Mouse (Mus musculus): ENCODE measurements around the gene Irf6. TPM values are rescaled to one million over a fixed set of nuclear protein-coding genes. Genes with fewer than 3 reads are reported as not detected.

Gene Irf6
- not detected in 2 replicates for polyA plus RNA-seq (2012)

DNA sequence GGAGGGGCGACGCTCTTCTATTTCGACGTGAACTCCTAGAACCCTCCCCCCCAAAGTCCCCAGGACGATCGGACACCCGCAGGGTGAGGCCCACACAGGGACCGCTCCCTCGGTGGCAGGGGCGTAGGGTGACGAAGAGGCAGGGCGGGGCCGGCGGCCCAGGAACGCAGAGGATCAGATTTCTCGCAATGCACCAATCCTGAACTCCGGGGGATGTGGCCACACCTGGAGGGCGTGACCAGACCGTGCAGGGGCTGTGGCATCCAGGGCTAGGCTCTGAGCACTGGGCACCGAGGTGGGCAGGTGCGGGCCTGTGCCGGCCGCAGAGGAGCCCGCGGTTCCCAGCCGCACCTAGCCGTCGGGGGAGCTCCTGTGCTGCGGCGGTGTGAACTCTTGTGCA lies at the start of gene Irf6:
Irf6 (plus strand) TSS at position 240 of the 400 bp plus-strand sequence.
- H3K36me3 ChIP-seq (ENCODE audit: control insufficient read depth): no peaks in the 10 kb centered on the region
- H3K9me3 ChIP-seq (ENCODE audit: control insufficient read depth, low read length): no peaks in the 10 kb centered on the region
- peaks cover 47% of the 10 kb centered on the region for H3K27me3 ChIP-seq (ENCODE audit: control insufficient read depth)
- TF ChIP-seq GATA1 (IDR thresholded peaks at IDR 0.05; ENCODE audit: low read length): no peak
- TF ChIP-seq TAL1 (IDR thresholded peaks at IDR 0.05; ENCODE audit: low read length): no peak
- peak within 1 kb of the TSS; percentile 45 for H3K4me3 ChIP-seq (replicated peaks)
- H3K4me1 ChIP-seq (ENCODE audit: control insufficient read depth): peaks cover 15% of the 10 kb centered on the region

DNA sequence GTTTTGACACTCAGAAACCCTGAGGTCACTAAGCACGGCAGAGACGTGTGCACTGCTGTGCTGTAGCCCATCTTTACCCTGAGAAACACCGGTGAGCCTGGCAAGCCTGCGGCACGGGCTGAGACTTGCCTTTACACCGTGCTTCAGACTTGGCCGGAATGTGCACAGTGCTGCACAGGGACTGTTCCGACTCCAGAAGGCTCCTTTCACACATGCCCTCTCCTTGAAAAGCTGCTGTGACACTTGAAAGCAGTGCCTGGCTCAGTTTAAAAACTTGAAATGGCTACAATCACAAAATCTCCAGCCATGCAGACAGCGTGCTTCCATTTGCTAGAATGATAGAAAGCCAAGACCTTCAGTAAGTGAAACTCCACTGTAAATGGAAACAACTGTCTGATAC lies 40.8 kb upstream of the Irf6 start:
- peaks cover 99% of the 10 kb centered on the region for H3K36me3 ChIP-seq (ENCODE audit: control insufficient read depth)
- H3K27me3 ChIP-seq (ENCODE audit: control insufficient read depth): no peaks in the 10 kb centered on the region
- H3K4me1 ChIP-seq (ENCODE audit: control insufficient read depth): no peaks in the 10 kb centered on the region
- TF ChIP-seq GATA1 (IDR thresholded peaks at IDR 0.05; ENCODE audit: low read length) (no peak), TAL1 (IDR thresholded peaks at IDR 0.05; ENCODE audit: low read length) (no peak)
- H3K4me3 ChIP-seq (replicated peaks): no peak overlapping the region
- no peaks in the 10 kb centered on the region for H3K9me3 ChIP-seq (ENCODE audit: control insufficient read depth, low read length)

DNA sequence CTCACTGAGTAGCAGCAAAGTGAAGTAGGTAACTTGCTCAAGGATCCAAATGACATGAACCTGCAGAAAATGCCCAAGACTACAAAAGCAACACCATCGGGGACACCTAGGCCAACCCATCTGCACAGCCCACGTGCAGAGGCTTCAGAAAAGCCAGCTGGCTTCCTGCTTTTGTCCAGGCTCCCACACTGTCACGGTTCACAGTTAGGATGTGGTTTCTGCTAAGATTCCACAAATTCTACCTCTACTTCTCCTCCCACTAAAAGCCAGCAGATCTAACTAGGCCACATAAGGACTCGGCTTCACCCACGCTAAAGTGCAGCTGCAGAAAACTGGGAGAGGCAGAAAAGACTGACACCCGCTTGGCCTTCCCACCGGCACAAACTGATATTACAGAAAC lies 30.1 kb upstream of the Irf6 start:
- no peak for TF ChIP-seq TAL1 (IDR thresholded peaks at IDR 0.05; ENCODE audit: low read length)
- peaks cover 2% of the 10 kb centered on the region; the same call in 1 of the 2 replicates for H3K4me1 ChIP-seq (ENCODE audit: control insufficient read depth)
- H3K36me3 ChIP-seq (ENCODE audit: control insufficient read depth): peaks cover 87% of the 10 kb centered on the region
- no peaks in the 10 kb centered on the region for H3K27me3 ChIP-seq (ENCODE audit: control insufficient read depth)
- no peaks in the 10 kb centered on the region for H3K9me3 ChIP-seq (ENCODE audit: control insufficient read depth, low read length)
- H3K4me3 ChIP-seq (replicated peaks): no peak overlapping the region

DNA sequence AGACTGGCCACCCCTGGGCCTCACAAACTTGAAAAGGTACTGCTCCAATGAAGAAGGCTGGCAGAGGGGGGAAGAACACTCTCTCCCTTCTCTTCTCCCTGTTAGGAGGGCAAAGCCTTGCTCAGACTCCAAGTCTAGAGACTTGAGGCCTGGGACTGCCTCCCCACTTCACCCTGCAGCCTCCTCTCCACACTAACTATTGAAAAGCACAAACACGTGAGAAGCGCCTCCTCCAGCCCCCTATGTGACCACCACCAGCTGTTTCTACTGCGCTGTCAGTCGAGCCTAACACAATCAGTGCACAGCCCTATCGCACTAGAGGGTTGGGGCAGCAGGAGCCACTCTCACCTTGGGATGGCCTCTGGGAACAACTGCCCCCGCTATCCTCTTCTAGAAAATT lies 29.6 kb upstream of the Irf6 start:
- Histone ChIP-seq H3K4me1 (ENCODE audit: control insufficient read depth) (peaks cover 7% of the 10 kb centered on the region), H3K36me3 (ENCODE audit: control insufficient read depth) (peaks cover 87% of the 10 kb centered on the region), H3K9me3 (ENCODE audit: control insufficient read depth, low read length) (no peaks in the 10 kb centered on the region)

DNA sequence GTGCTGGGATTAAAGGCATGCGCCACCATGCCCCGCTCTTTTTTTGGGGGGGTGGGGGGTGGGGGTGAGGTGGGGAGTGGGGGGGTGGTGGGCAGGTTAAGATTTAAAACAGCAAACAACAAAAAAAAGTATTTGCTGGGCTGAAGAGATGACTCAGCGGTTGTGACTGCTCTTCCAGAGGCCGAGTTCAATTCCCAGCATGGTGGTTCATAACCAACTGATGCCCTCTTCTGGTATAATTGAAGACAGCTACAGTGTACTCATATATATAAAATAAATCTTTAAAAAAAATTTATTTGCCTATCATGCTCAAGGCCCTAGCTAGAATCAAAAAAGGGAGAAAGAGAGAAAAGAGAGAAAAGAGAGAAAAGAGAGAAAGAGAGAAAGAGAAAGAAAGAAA lies 27.1 kb upstream of the Irf6 start:
- no peak for TF ChIP-seq TAL1 (IDR thresholded peaks at IDR 0.05; ENCODE audit: low read length)
- no peak for TF ChIP-seq GATA1 (IDR thresholded peaks at IDR 0.05; ENCODE audit: low read length)
- Histone ChIP-seq H3K4me3 (replicated peaks) (no peak overlapping the region), H3K9me3 (ENCODE audit: control insufficient read depth, low read length) (no peaks in the 10 kb centered on the region), H3K36me3 (ENCODE audit: control insufficient read depth) (peaks cover 63% of the 10 kb centered on the region), H3K27me3 (ENCODE audit: control insufficient read depth) (no peaks in the 10 kb centered on the region), H3K4me1 (ENCODE audit: control insufficient read depth) (peaks cover 26% of the 10 kb centered on the region)

More for the DNA sequence above, 29.6 kb upstream of the Irf6 start:
- no peaks in the 10 kb centered on the region for H3K27me3 ChIP-seq (ENCODE audit: control insufficient read depth)
- TF ChIP-seq TAL1 (IDR thresholded peaks at IDR 0.05; ENCODE audit: low read length): no peak
- no peak for TF ChIP-seq GATA1 (IDR thresholded peaks at IDR 0.05; ENCODE audit: low read length)
- H3K4me3 ChIP-seq (replicated peaks): no peak overlapping the region

DNA sequence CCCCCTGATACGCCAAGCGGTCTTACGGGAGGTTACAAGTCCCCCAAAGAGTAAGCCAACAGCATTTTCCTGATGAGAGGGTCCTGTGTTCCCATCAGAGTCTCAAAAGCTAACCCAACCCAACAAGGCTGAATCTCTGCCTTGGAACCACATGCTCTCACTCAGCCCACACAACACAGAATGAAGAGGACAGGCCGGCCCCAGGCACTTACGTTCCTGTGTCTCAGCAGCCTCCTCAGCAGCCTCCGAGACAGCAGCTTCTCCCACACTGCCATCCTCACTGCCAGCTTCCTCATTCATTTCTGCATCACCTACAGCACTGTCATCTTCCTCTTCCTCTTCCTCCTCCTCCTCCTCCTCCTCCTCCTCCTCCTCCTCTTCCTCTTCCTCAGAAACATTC lies 24.9 kb upstream of the Irf6 start:
- Histone ChIP-seq H3K4me3 (replicated peaks) (no peak overlapping the region), H3K9me3 (ENCODE audit: control insufficient read depth, low read length) (no peaks in the 10 kb centered on the region), H3K36me3 (ENCODE audit: control insufficient read depth) (peaks cover 41% of the 10 kb centered on the region), H3K4me1 (ENCODE audit: control insufficient read depth) (peaks cover 27% of the 10 kb centered on the region), H3K27me3 (ENCODE audit: control insufficient read depth) (no peaks in the 10 kb centered on the region)
- TF ChIP-seq GATA1 (IDR thresholded peaks at IDR 0.05; ENCODE audit: low read length): no peak
- TF ChIP-seq TAL1 (IDR thresholded peaks at IDR 0.05; ENCODE audit: low read length): no peak

DNA sequence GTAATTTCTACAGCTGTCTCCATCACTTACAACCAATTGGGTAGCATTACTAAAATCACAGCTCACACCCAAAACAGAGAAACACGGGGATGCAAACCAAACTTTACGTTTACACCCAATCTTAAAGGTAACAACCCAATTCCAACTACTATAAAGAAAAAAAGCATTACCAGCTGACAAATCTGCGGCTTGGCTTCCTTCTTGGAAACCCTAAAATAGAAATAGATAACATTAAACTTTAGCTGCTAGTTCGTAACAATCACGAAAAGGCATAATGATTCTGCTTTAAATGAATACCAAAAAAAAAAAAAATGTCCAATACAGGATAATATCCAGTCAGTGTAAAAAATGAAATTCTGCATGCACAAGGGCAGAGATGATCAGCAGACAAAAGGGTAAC lies 23.6 kb upstream of the Irf6 start:
- peaks cover 27% of the 10 kb centered on the region for H3K4me1 ChIP-seq (ENCODE audit: control insufficient read depth)
- no peak for TF ChIP-seq GATA1 (IDR thresholded peaks at IDR 0.05; ENCODE audit: low read length)
- TF ChIP-seq TAL1 (IDR thresholded peaks at IDR 0.05; ENCODE audit: low read length): no peak
- H3K4me3 ChIP-seq (replicated peaks): peak overlapping the region; percentile 78
- no peaks in the 10 kb centered on the region for H3K9me3 ChIP-seq (ENCODE audit: control insufficient read depth, low read length)
- H3K27me3 ChIP-seq (ENCODE audit: control insufficient read depth): no peaks in the 10 kb centered on the region
- H3K36me3 ChIP-seq (ENCODE audit: control insufficient read depth): peaks cover 29% of the 10 kb centered on the region

DNA sequence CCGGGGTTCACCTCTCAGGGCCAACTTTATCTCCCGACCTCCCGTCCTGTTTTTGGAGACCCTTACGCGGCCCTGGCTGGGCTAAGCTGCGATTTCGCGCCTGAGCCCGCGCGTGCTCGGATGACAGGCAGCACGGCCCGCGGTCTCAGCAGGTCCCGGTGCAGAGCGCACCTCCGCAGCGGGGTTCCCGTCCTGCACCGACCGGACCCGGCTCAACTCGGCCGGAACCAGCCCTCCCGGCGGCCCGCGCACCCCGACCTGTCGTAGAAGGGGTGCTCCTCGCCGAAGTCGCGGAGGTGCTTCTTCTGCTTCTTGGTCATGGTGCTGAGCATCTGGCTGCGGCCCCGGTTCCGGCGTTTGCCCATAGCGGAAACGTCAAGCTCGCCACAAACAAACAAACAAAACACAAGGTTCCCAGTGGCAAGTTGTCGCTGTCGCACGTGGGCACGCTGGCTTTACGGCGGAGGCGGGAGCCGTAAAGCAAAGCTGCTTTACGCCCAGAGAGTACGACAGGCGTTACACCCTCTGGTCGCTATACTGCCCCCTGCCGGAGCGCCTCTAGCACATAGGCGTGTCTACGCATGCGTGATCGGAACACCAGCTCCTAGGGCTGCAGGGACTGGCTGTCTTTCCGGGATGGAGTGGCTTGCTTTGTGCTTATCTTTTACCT lies 23.0 kb upstream of the Irf6 start, which contains the start of gene Diexf:
Diexf (minus strand) TSS at position 487 of the 670 bp plus-strand sequence.
- Histone ChIP-seq H3K4me1 (ENCODE audit: control insufficient read depth) (peaks cover 25% of the 10 kb centered on the region), H3K9me3 (ENCODE audit: control insufficient read depth, low read length) (no peaks in the 10 kb centered on the region), H3K36me3 (ENCODE audit: control insufficient read depth) (peaks cover 24% of the 10 kb centered on the region), H3K27me3 (ENCODE audit: control insufficient read depth) (no peaks in the 10 kb centered on the region), H3K4me3 (replicated peaks) (peak within 1 kb of the TSS; percentile 78)
- TF ChIP-seq GATA1 (IDR thresholded peaks at IDR 0.05; ENCODE audit: low read length) (no peak), TAL1 (IDR thresholded peaks at IDR 0.05; ENCODE audit: low read length) (no peak)

DNA sequence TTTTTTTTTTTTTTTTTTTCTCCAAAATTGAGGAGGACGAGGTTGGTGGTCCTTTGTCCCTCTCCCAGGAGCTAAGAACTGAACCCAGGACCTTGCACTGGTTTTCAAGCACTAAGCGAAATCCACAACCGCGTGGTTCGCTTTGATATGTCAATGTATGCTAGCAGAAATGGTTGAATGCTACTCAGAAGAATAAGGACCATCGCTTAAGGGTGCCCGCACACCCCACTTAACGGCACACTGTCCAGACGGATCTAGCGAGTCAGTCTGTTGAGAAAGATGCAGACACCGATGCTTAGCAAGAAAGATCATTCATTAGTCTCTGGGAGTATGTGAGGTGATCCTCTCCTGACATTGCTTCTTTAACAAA lies 22.5 kb upstream of the Irf6 start:
- Histone ChIP-seq H3K27me3 (ENCODE audit: control insufficient read depth) (no peaks in the 10 kb centered on the region), H3K9me3 (ENCODE audit: control insufficient read depth, low read length) (no peaks in the 10 kb centered on the region), H3K36me3 (ENCODE audit: control insufficient read depth) (peaks cover 20% of the 10 kb centered on the region), H3K4me3 (replicated peaks) (peak overlapping the region; percentile 78), H3K4me1 (ENCODE audit: control insufficient read depth) (peaks cover 25% of the 10 kb centered on the region)
- TF ChIP-seq TAL1 (IDR thresholded peaks at IDR 0.05; ENCODE audit: low read length) (no peak), GATA1 (IDR thresholded peaks at IDR 0.05; ENCODE audit: low read length) (no peak)

DNA sequence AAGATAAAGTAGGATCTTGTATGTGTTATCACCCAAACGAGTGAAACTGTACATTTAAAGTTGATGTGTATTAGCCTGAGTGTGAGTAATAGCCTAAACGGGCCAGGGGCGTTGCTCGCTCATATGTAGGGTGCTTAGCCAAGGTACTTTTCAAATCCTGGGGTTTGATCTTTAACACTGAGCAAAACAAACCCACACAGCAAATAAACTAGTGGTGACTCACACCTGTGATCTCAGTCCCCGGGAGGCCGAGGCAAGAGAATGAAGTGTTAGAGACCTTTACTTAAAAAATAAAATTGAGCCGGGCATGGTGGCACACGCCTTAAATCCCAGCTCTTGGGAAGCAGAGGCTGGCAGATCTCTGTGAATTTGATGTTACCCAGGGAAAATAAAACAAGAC lies 22.1 kb upstream of the Irf6 start:
- no peaks in the 10 kb centered on the region for H3K27me3 ChIP-seq (ENCODE audit: control insufficient read depth)
- peak overlapping the region; percentile 78 for H3K4me3 ChIP-seq (replicated peaks)
- TF ChIP-seq GATA1 (IDR thresholded peaks at IDR 0.05; ENCODE audit: low read length) (no peak), TAL1 (IDR thresholded peaks at IDR 0.05; ENCODE audit: low read length) (no peak)
- H3K4me1 ChIP-seq (ENCODE audit: control insufficient read depth): peaks cover 25% of the 10 kb centered on the region
- H3K36me3 ChIP-seq (ENCODE audit: control insufficient read depth): peaks cover 19% of the 10 kb centered on the region
- no peaks in the 10 kb centered on the region for H3K9me3 ChIP-seq (ENCODE audit: control insufficient read depth, low read length)
